Mouse (Mus musculus) MEL (cell line): ENCODE measurements at regions not wholly inside any gene's neighbourhood (a gene's known extent, or its start where the extent isn't known, plus 50 kb on each side); places are given as distances from the start of the nearest gene placed in this dataset.
A peak's percentile ranks its signal among the peaks of the same experiment; 100 is the strongest.

ENCODE experiments used
- DNase-seq: peaks from one replicate; pipeline ENCODE4 v3.0.0; 2011; ENCODE audit warnings: low read depth, low spot score
- H3K27ac ChIP-seq: 2 replicates; pipeline ENCODE4 v1.5.1; 2012; ENCODE audit warnings: low read depth, mild to moderate bottlenecking, control low read depth, low read length, moderate library complexity; ENCODE audit not compliant: control insufficient read depth
- H3K27me3 ChIP-seq, 2 experiments: fragments of 150-350 bp in 1 of 2; sonication (generic) in 1 of 2; 2 replicates each; pipeline ENCODE4 v1.6.1; 2012; ENCODE audit warnings: low read length in 2 of 2, mild to moderate bottlenecking in 2 of 2, improper control_type of control experiment in 1 of 2, moderate library complexity in 1 of 2; ENCODE audit not compliant: insufficient read depth in 2 of 2, control insufficient read depth in 1 of 2
- H3K36me3 ChIP-seq, 2 experiments: 2 replicates each; pipeline ENCODE4 v1.6.1; 2012 to 2014; ENCODE audit warnings: low read length in 2 of 2, improper control_type of control experiment in 1 of 2, inconsistent platforms in 1 of 2, mild to moderate bottlenecking in 1 of 2; ENCODE audit not compliant: insufficient read depth in 2 of 2, control insufficient read depth in 1 of 2
- H3K4me1 ChIP-seq, 2 experiments: fragments of 150-350 bp in 1 of 2; sonication (generic) in 1 of 2; 2 replicates each; pipeline ENCODE4 v1.6.1; 2012; ENCODE audit warnings: low read length in 2 of 2, improper control_type of control experiment in 1 of 2, mild to moderate bottlenecking in 1 of 2; ENCODE audit not compliant: insufficient read depth in 2 of 2, control insufficient read depth in 1 of 2
- H3K4me3 ChIP-seq, 2 experiments: fragments of 150-350 bp in 1 of 2; sonication (generic) in 1 of 2; 2 replicates each; pipeline ENCODE4 v1.5.1; 2012; ENCODE audit warnings: low read depth in 2 of 2, low read length in 2 of 2, mild to moderate bottlenecking in 2 of 2, moderate library complexity in 2 of 2, control low read depth in 1 of 2, improper control_type of control experiment in 1 of 2; ENCODE audit not compliant: control insufficient read depth in 1 of 2, insufficient read depth in 1 of 2
- H3K79me2 ChIP-seq: 2 replicates; pipeline ENCODE4 v1.6.1; 2012; ENCODE audit warnings: mild to moderate bottlenecking, low read length, moderate library complexity; ENCODE audit not compliant: control insufficient read depth, poor library complexity, insufficient read depth
- H3K9ac ChIP-seq: 2 replicates; pipeline ENCODE4 v1.6.1; 2012; ENCODE audit warnings: low read depth, mild to moderate bottlenecking, control low read depth, low read length, moderate library complexity; ENCODE audit not compliant: control insufficient read depth, poor library complexity, severe bottlenecking
- H3K9me3 ChIP-seq: fragments of 150-350 bp; sonication (generic); replicated peaks from 2 replicates; pipeline ENCODE4 v1.6.1; 2012; ENCODE audit warnings: mild to moderate bottlenecking, low read length, improper control_type of control experiment, moderate library complexity; ENCODE audit not compliant: insufficient read depth
- BHLHE40 ChIP-seq: IDR thresholded peaks from 2 replicates; pipeline ENCODE4 v1.6.1; 2012; ENCODE audit warnings: low read depth, mild to moderate bottlenecking, inconsistent platforms, low read length, improper control_type of control experiment, borderline replicate concordance
- CHD1 ChIP-seq: IDR thresholded peaks from 2 replicates; pipeline ENCODE4 v1.6.1; 2012; ENCODE audit warnings: low read depth, mild to moderate bottlenecking, inconsistent platforms, low read length, improper control_type of control experiment
- CHD2 ChIP-seq: IDR thresholded peaks from 2 replicates; pipeline ENCODE4 v1.6.1; 2011; ENCODE audit warnings: low read length, improper control_type of control experiment
- CTCF ChIP-seq, 3 experiments: IDR thresholded peaks in 2 of 3; conservative IDR thresholded peaks in 1 of 3; 2 replicates each; pipeline ENCODE4 v1.5.1; 2011 to 2012; ENCODE audit warnings: low read length in 3 of 3, low read depth in 2 of 3, mild to moderate bottlenecking in 2 of 3, improper control_type of control experiment in 1 of 3, inconsistent platforms in 1 of 3, mixed read lengths in 1 of 3, moderate library complexity in 1 of 3; ENCODE audit not compliant: control insufficient read depth in 1 of 3, insufficient read depth in 1 of 3, poor library complexity in 1 of 3, severe bottlenecking in 1 of 3
- E2F4 ChIP-seq: IDR thresholded peaks from 2 replicates; pipeline ENCODE4 v1.6.1; 2011; ENCODE audit warnings: low read depth, low read length, improper control_type of control experiment, borderline replicate concordance
- ELF1 ChIP-seq: IDR thresholded peaks from 2 replicates; pipeline ENCODE4 v1.6.1; 2014; ENCODE audit warnings: low read depth, mild to moderate bottlenecking, inconsistent platforms, low read length, improper control_type of control experiment, moderate library complexity
- EP300 ChIP-seq, 2 experiments: IDR thresholded peaks; 2 replicates each; pipeline ENCODE4 v1.6.1; 2011; ENCODE audit warnings: improper control_type of control experiment in 2 of 2, low read length in 2 of 2, low read depth in 1 of 2, mild to moderate bottlenecking in 1 of 2
- ETS1 ChIP-seq: IDR thresholded peaks from 2 replicates; pipeline ENCODE4 v1.6.1; 2012; ENCODE audit warnings: low read depth, mild to moderate bottlenecking, inconsistent platforms, low read length, improper control_type of control experiment, moderate library complexity
- GABPA ChIP-seq: IDR thresholded peaks from 2 replicates; pipeline ENCODE4 v1.6.1; 2012; ENCODE audit warnings: low read depth, mild to moderate bottlenecking, inconsistent platforms, low read length, improper control_type of control experiment, moderate library complexity
- GATA1 ChIP-seq: IDR thresholded peaks from 2 replicates; pipeline ENCODE4 v1.6.1; 2011; ENCODE audit warnings: low read depth, low read length, improper control_type of control experiment
- HCFC1 ChIP-seq: IDR thresholded peaks from 2 replicates; pipeline ENCODE4 v1.6.1; 2012; ENCODE audit warnings: low read depth, mild to moderate bottlenecking, inconsistent platforms, low read length, improper control_type of control experiment, moderate library complexity
- JUND ChIP-seq: IDR thresholded peaks from 2 replicates; pipeline ENCODE4 v1.6.1; 2011; ENCODE audit warnings: low read depth, mild to moderate bottlenecking, improper control_type of control experiment, low read length
- KAT2A ChIP-seq: conservative IDR thresholded peaks from 2 replicates; pipeline ENCODE4 v1.6.1; 2012; ENCODE audit warnings: low read depth, low read length, improper control_type of control experiment, inconsistent platforms
- MAFK ChIP-seq: IDR thresholded peaks from 2 replicates; pipeline ENCODE4 v1.6.1; 2011; ENCODE audit warnings: low read depth, mild to moderate bottlenecking, low read length, improper control_type of control experiment, borderline replicate concordance
- MAX ChIP-seq: IDR thresholded peaks from 2 replicates; pipeline ENCODE4 v1.6.1; 2011; ENCODE audit warnings: low read length, improper control_type of control experiment
- MAZ ChIP-seq: IDR thresholded peaks from 2 replicates; pipeline ENCODE4 v1.6.1; 2012; ENCODE audit warnings: low read depth, mild to moderate bottlenecking, inconsistent platforms, low read length, improper control_type of control experiment
- MEF2A ChIP-seq: IDR thresholded peaks from 2 replicates; pipeline ENCODE4 v1.6.1; 2014; ENCODE audit warnings: low read depth, mild to moderate bottlenecking, inconsistent platforms, low read length, improper control_type of control experiment; ENCODE audit not compliant: poor library complexity, insufficient replicate concordance, severe bottlenecking; ENCODE audit errors: extremely low read depth
- MXI1 ChIP-seq: IDR thresholded peaks from 2 replicates; pipeline ENCODE4 v1.6.1; 2011; ENCODE audit warnings: mild to moderate bottlenecking, low read depth, low read length, improper control_type of control experiment
- MYB ChIP-seq: IDR thresholded peaks from 2 replicates; pipeline ENCODE4 v1.6.1; 2011; ENCODE audit warnings: mild to moderate bottlenecking, low read depth, low read length, improper control_type of control experiment
- MYC ChIP-seq: IDR thresholded peaks from 2 replicates; pipeline ENCODE4 v1.6.1; 2011; ENCODE audit warnings: low read depth, mild to moderate bottlenecking, low read length, improper control_type of control experiment, moderate library complexity
- NELFE ChIP-seq: IDR thresholded peaks from 2 replicates; pipeline ENCODE4 v1.6.1; 2011; ENCODE audit warnings: low read depth, low read length, improper control_type of control experiment
- NRF1 ChIP-seq: IDR thresholded peaks from 2 replicates; pipeline ENCODE4 v1.6.1; 2014; ENCODE audit warnings: low read depth, mild to moderate bottlenecking, inconsistent platforms, low read length, improper control_type of control experiment, moderate library complexity; ENCODE audit not compliant: poor library complexity, insufficient read depth, severe bottlenecking
- POLR2A ChIP-seq, 2 experiments: IDR thresholded peaks; 2 replicates each; pipeline ENCODE4 v1.6.1; 2011 to 2012; ENCODE audit warnings: low read length in 2 of 2, mild to moderate bottlenecking in 2 of 2, control low read depth in 1 of 2, improper control_type of control experiment in 1 of 2, low read depth in 1 of 2, moderate library complexity in 1 of 2; ENCODE audit not compliant: control insufficient read depth in 1 of 2, insufficient read depth in 1 of 2, poor library complexity in 1 of 2
- POLR2AphosphoS2 ChIP-seq: IDR thresholded peaks from 2 replicates; pipeline ENCODE4 v1.6.1; 2011; ENCODE audit warnings: low read length, improper control_type of control experiment
- POLR2AphosphoS5 ChIP-seq: IDR thresholded peaks from 2 replicates; pipeline ENCODE4 v1.6.1; 2012; ENCODE audit warnings: low read depth, borderline replicate concordance, mild to moderate bottlenecking, inconsistent platforms, low read length, moderate library complexity, mixed read lengths
- RAD21 ChIP-seq: IDR thresholded peaks from 2 replicates; pipeline ENCODE4 v1.6.1; 2011; ENCODE audit warnings: mild to moderate bottlenecking, low read depth, low read length, improper control_type of control experiment
- RCOR1 ChIP-seq: IDR thresholded peaks from 2 replicates; pipeline ENCODE4 v1.6.1; 2012; ENCODE audit warnings: low read depth, mild to moderate bottlenecking, inconsistent platforms, low read length, improper control_type of control experiment
- SIN3A ChIP-seq: IDR thresholded peaks from 2 replicates; pipeline ENCODE4 v1.6.1; 2012; ENCODE audit warnings: low read length, improper control_type of control experiment, inconsistent platforms
- SMC3 ChIP-seq: IDR thresholded peaks from 2 replicates; pipeline ENCODE4 v1.6.1; 2011; ENCODE audit warnings: low read depth, low read length, improper control_type of control experiment
- TAL1 ChIP-seq: IDR thresholded peaks from 2 replicates; pipeline ENCODE4 v1.6.1; 2012; ENCODE audit warnings: mild to moderate bottlenecking, inconsistent platforms, low read length, moderate library complexity, mixed read lengths
- TBP ChIP-seq: IDR thresholded peaks from 2 replicates; pipeline ENCODE4 v1.8.0; 2011; ENCODE audit warnings: low read depth, low read length, improper control_type of control experiment
- TCF12 ChIP-seq: IDR thresholded peaks from 2 replicates; pipeline ENCODE4 v1.6.1; 2014; ENCODE audit warnings: low read depth, mild to moderate bottlenecking, inconsistent platforms, low read length, improper control_type of control experiment, moderate library complexity
- UBTF ChIP-seq: IDR thresholded peaks from 2 replicates; pipeline ENCODE4 v1.6.1; 2012; ENCODE audit warnings: low read depth, mild to moderate bottlenecking, inconsistent platforms, low read length, improper control_type of control experiment, moderate library complexity, borderline replicate concordance; ENCODE audit not compliant: insufficient read depth
- USF1 ChIP-seq: IDR thresholded peaks from 2 replicates; pipeline ENCODE4 v1.6.1; 2014; ENCODE audit warnings: low read depth, mild to moderate bottlenecking, inconsistent platforms, low read length, improper control_type of control experiment, moderate library complexity
- USF2 ChIP-seq, 2 experiments: IDR thresholded peaks; 2 replicates each; pipeline ENCODE4 v1.6.1; 2011 to 2012; ENCODE audit warnings: improper control_type of control experiment in 2 of 2, low read length in 2 of 2, borderline replicate concordance in 1 of 2, inconsistent platforms in 1 of 2, low read depth in 1 of 2, mild to moderate bottlenecking in 1 of 2; ENCODE audit not compliant: insufficient read depth in 1 of 2
- ZC3H11A ChIP-seq: IDR thresholded peaks from 2 replicates; pipeline ENCODE4 v1.6.1; 2012; ENCODE audit warnings: low read depth, mild to moderate bottlenecking, inconsistent platforms, low read length, improper control_type of control experiment
- ZKSCAN1 ChIP-seq: IDR thresholded peaks from 2 replicates; pipeline ENCODE4 v1.6.1; 2012; ENCODE audit warnings: low read depth, mild to moderate bottlenecking, inconsistent platforms, low read length, improper control_type of control experiment, moderate library complexity
- ZMIZ1 ChIP-seq: IDR thresholded peaks from 2 replicates; pipeline ENCODE4 v1.6.1; 2012; ENCODE audit warnings: low read depth, mild to moderate bottlenecking, inconsistent platforms, low read length, improper control_type of control experiment, moderate library complexity
- ZNF384 ChIP-seq: IDR thresholded peaks from 2 replicates; pipeline ENCODE4 v1.6.1; 2012; ENCODE audit warnings: low read depth, mild to moderate bottlenecking, inconsistent platforms, low read length, improper control_type of control experiment

DNA sequence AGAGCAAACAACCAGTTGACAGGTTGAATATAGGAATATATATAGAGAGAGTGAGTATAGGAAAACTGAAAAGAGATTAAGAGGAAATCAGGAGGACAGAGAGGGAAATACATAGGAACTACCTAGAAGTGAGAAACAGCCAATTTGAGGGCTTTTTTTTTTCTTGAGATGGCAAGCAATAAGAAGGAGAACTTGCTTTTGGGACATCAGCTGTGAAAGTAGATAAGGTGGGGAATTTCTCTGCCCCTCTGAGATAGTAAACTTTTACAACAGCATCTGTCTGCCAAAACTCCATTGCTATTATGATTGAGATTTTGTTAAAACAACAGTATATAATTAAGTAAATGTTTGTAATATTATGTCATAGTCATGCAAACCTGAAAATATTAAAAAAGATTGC is 716.2 kb upstream of the H2afb3 start:
- H3K27ac ChIP-seq, result no peak overlapping the region
- no peaks in the 10 kb centered on the region for H3K79me2 ChIP-seq
- H3K27me3 ChIP-seq, result no peaks in the 10 kb centered on the region
- H3K4me3 ChIP-seq, result no peak overlapping the region
- TF ChIP-seq TBP (no peak), GABPA (no peak), RAD21 (no peak), TAL1 (peak; percentile 60), NRF1 (no peak), CTCF (IDR thresholded peaks at IDR 0.05 in 2 of 3, conservative IDR thresholded peaks at IDR 0.05 in 1 of 3; ENCODE audit: control insufficient read depth in 1 of 3, insufficient read depth in 1 of 3, low read depth in 2 of 3, low read length in 3 of 3, poor library complexity in 1 of 3, severe bottlenecking in 1 of 3) (no peak), BHLHE40 (no peak), SIN3A (no peak; the same call in 1 of the 2 replicates), SMC3 (no peak), ZNF384 (peak; percentile 91), MYC (no peak), CHD1 (no peak), CHD2 (no peak), MAFK (no peak), ZMIZ1 (no peak), KAT2A (no peak), RCOR1 (peak; percentile 83), MEF2A (no peak), HCFC1 (no peak), E2F4 (no peak), NELFE (no peak), ETS1 (peak; percentile 89), USF2 (IDR thresholded peaks at IDR 0.05; ENCODE audit: borderline replicate concordance in 1 of 2, insufficient read depth in 1 of 2, low read depth in 1 of 2, low read length in 2 of 2) (no peak), ZC3H11A (no peak), POLR2A (IDR thresholded peaks at IDR 0.05; ENCODE audit: control insufficient read depth in 1 of 2, insufficient read depth in 1 of 2, low read depth in 1 of 2, low read length in 2 of 2, poor library complexity in 1 of 2) (no peak), EP300 (IDR thresholded peaks at IDR 0.05; ENCODE audit: low read depth in 1 of 2, low read length in 2 of 2) (peak; percentile 87 to 92), TCF12 (peak; percentile 94), GATA1 (peak; percentile 93), USF1 (no peak), POLR2AphosphoS2 (no peak), MYB (no peak), ZKSCAN1 (no peak), MXI1 (no peak), POLR2AphosphoS5 (no peak), JUND (no peak), MAX (no peak), UBTF (no peak), MAZ (no peak), ELF1 (no peak)
- TF ChIP-seq, all 39 proteins: peak for 7
- no peaks in the 10 kb centered on the region for H3K9me3 ChIP-seq
- DNase-seq, result peak; percentile 71
- H3K4me1 ChIP-seq, result peaks cover 0 to 3% of the 10 kb centered on the region in 2 experiments; a peak in 1 of 4 replicates
- H3K36me3 ChIP-seq, result no peaks in the 10 kb centered on the region
- no peak overlapping the region for H3K9ac ChIP-seq
